Mouse (Mus musculus) frontal cortex, postnatal 10 days (tissue): ENCODE measurements at regions not wholly inside any gene's neighbourhood (a gene's known extent, or its start where the extent isn't known, plus 50 kb on each side); places are given as distances from the start of the nearest gene placed in this dataset.
"Not testable (repeated sequence)": the region's sequence is repeated elsewhere in the genome, so short reads cannot be mapped to it uniquely, and the experiment has no call there.

Experiments used
- DNase-seq, 2 experiments: peaks; one replicate each; pipeline ENCODE4 v3.0.0; 2022; ENCODE audit warnings: low spot score in 2 of 2, mixed read lengths in 1 of 2

GRCm38 (mm10) chr12:15122586-15123212, 694.0 kb downstream of the Trib2 start:
- no peak for DNase-seq

DNA sequence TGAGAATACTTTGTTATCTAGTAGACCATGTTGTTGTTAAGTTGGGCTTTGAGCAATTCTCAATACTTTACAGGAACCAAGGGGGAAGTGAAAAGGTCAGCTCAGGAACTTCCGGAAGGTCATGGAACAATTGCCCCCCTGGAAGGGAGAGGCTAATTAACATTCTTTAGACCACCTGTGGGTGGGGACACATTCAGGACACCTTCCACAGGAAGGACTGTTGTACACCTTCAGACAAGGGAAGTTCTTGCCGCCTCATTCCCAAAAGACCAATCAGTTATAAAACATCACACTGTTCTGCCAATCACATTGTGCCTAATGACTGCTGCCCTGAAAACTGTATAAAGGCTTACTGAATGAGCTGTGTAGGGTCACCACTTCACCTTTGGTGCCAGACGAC, 701.2 kb downstream of the Trib2 start:
- DNase-seq, result no peak

- no peak for DNase-seq
Observed at GRCm38 (mm10) chr12:15114793-15115192, 701.9 kb downstream of the Trib2 start.

DNA sequence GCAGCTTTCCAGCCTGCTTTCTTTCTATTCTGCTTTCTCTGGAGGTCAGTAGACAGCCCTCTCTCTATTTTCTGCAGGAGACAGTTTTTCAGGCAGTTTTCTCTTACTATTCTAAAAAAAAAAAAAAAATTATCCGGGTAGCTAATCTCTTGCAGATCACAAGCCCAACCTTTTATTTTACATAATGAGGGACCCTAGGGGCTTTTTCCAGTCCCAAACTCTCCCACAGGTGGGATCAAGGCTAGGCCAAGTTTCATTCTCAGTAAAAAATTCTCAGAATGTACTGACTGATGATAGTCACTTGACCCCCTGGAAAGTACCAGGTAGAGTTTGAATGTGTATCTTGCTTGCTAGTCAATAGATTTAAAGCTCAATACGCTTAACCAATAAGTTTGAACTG, 705.7 kb downstream of the Trib2 start:
- no peak for DNase-seq

DNA sequence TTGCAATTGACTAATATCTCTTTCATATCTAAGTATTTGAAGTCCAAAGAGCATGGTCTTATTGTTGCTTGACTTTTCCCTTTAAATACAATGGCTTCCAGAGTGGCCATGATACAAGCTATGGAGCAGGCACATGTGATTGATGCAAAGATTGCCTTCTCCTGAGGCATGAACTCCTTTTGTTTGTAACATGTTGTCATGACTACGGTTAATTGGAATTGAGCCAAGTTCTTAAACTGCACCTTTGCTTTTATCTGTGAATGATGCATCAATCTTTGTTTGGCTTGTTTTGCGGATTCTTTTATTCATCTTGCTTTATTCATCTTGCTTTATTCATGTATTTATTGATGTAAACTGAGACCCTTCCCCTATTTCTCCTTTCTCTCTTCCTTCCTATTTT, 711.8 kb downstream of the Trib2 start:
- no peak for DNase-seq

DNA sequence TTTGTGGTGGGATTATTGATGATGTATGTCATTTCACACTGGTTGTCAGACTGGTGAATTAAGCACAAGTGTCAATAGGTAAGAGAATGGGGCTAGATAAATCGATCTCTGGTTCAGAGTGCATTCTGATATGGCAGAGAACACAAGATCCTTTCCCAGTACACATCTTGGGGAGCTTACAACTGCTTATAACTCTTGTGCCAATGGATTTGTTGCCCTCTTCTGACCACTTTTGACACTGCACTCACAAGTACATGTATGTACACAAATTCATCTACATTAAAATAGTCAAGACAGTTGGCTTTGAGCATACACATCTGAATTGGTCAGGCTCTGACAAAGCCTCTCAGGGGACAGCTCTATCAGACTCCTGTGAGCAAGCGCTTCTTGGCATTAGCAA, 738.1 kb downstream of the Trib2 start:
- DNase-seq, result no peak

GRCm38 (mm10) chr12:15064351-15064750, 752.4 kb downstream of the Trib2 start:
- no peak for DNase-seq

DNA sequence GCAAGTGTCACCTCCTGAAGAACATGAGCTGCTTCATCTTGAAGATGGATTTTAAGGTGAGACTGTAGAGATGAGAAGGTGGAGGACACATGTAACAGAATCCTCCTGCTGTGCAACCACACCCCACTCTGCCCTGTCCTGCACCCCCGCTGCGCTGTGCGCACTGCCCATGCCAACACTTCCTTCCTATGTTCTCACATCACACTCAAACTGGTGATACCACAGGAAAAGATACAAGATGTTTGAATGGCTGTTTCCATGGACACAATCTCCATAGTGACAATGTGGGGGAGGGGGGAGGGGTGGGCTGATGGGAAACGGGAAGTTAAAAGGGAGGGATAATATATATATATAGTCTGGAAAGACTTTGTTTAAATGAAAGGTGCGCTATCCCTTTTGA, 765.3 kb downstream of the Trib2 start:
- peak in 1 of 2 experiments; percentile 5 for DNase-seq

DNA sequence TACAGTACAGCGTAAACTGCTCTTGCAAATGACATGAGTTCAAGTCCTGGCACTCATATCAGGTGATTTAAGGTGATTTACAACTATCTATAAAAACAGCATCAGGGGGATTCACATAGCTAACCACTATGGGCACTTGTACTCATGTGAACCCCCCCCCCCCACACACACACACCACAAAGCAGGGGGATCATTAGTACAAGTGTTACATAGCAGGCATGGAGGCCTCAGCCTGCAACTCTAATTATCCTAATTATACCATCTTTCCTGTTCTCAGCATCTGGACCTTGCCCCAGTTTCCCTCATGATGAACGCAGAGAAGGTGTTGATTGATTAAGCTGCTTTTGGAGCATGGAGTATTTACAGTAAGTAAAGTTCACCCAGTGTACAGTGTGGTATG, 773.5 kb downstream of the Trib2 start:
- no peak for DNase-seq

- DNase-seq, result no peak
Observed at GRCm38 (mm10) chr12:15011091-15011490, 805.6 kb downstream of the Trib2 start.

DNA sequence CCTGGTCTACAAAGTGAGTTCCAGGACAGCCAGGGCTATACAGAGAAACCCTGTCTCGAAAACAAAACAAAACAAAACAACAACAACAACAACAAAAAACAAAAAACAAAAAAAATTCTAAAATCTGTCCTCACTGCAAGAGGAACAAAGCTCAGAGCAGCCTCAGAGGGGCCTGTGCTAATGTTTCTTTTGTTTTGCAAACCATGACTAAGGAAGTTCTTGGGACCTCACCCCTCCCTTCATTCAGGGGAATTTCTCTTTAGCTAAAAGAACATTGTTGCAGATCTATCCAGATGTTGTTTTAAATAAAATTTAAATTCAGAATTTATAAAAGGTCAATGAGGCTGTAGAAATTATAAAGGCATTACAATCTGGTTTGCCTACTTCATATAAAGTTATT, 814.3 kb downstream of the Trib2 start:
- DNase-seq, result not testable (repeated sequence)
